Mouse (Mus musculus): ENCODE results near the gene Olfr845. TPM values are rescaled to one million over a fixed set of nuclear protein-coding genes. Genes with fewer than 3 reads are reported as not detected.

Olfr845 gene
- not detected in 2 replicates for polyA plus RNA-seq (2012; rRNA removed)

DNA sequence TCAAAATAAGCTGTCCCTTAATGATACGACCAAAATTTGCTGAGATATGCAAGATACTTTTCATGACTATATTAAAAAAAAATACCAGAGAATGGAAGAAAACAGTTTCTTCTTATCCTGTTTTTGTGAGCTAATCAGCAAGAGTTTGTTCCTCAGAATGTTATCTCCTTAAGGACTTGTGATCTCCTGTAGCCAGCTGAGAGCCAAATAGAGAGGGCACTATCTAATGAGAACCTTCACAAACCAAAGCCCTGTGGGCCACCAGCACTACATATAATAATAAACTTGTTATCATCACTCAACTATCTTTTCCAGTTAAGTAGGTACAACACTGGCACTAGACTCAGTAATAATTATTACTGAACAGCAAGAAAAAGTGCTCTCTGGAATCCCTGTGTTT, at the start of gene Olfr845:
TSS of gene Olfr845 (plus strand) at position 301 of the 400 bp plus-strand sequence.

GRCm38 (mm10) chr9:19316047-19316446, 20.2 kb upstream of the Olfr845 start, which contains the start of gene Olfr844:
Gene Olfr844, plus strand, starts transcription at chr9:19316347.

DNA sequence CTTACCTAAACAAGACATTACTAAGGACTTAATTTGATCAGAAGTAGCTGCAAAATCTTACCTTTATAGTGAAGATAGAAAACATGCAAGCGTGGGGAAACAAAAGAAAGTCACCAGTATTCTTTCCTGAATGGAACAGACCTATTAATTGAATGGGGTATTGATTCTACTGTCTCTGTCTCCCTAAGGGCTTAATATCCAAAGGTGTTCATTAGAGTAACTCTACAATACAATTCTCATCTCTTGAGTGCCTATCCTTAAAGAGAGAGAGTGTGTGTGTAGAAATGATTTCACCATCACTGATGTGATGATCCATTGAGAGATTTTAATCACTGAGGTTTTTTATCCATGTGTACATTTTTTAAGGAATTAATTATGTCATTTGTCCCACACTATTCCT, 27.6 kb downstream of the Olfr845 start, which contains the start of gene Olfr846:
TSS of gene Olfr846 (minus strand) at position 101 of the 400 bp plus-strand sequence.

DNA sequence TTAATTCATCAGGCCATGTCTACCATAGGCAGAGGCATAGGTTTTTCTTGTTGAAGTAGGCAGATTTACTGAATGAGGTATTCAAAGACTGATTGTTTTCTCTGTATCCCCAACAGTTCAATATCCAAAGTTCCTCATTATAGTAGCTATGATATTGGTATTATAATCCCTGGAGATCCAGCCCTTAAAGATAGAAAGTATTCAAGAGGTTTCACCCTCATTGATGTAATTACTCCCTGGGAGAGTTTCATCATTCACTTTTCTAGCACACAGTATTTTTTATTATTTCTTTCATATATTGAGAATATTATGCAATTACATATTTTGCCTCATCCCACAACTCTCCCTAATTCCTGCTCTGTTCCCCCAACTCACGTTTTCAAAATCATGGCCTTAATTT, 42.3 kb downstream of the Olfr845 start, which contains the start of gene Olfr847:
TSS of gene Olfr847 (minus strand) at position 101 of the 400 bp plus-strand sequence.

Other genes starting within 250 kb of the Olfr845 start
- gene Olfr836, start 216.1 kb upstream of the Olfr845 start, polyA plus RNA-seq (2012; rRNA removed), result not detected in 2 replicates
- not detected in 2 replicates for gene Olfr837, start 200.1 kb upstream of the Olfr845 start, polyA plus RNA-seq (2012; rRNA removed)
- gene Olfr839-ps1, start 159.1 kb upstream of the Olfr845 start, polyA plus RNA-seq (2012; rRNA removed), result not detected in 2 replicates
- not detected in 2 replicates for gene Olfr843, start 84.5 kb upstream of the Olfr845 start, polyA plus RNA-seq (2012; rRNA removed)
- gene Olfr844, start 20.1 kb upstream of the Olfr845 start, polyA plus RNA-seq (2012; rRNA removed), result not detected in 2 replicates
- gene Olfr846, start 27.5 kb downstream of the Olfr845 start, polyA plus RNA-seq (2012; rRNA removed), result not detected in 2 replicates
- gene Olfr847, start 42.2 kb downstream of the Olfr845 start, polyA plus RNA-seq (2012; rRNA removed), result not detected in 2 replicates
- not detected in 2 replicates for gene Olfr849, start 103.8 kb downstream of the Olfr845 start, polyA plus RNA-seq (2012; rRNA removed)
- not detected in 2 replicates for gene Olfr850, start 141.8 kb downstream of the Olfr845 start, polyA plus RNA-seq (2012; rRNA removed)
- gene Olfr851, start 156.8 kb downstream of the Olfr845 start, polyA plus RNA-seq (2012; rRNA removed), result not detected in 2 replicates
- not detected in 2 replicates for gene Olfr853, start 204.6 kb downstream of the Olfr845 start, polyA plus RNA-seq (2012; rRNA removed)
- not detected in 2 replicates for gene Olfr854, start 230.9 kb downstream of the Olfr845 start, polyA plus RNA-seq (2012; rRNA removed)
- not detected in 2 replicates for gene Olfr855, start 246.2 kb downstream of the Olfr845 start, polyA plus RNA-seq (2012; rRNA removed)

All from central nervous system, embryonic 18 days (tissue).